Mouse (Mus musculus) limb, embryonic 14.5 days (tissue): ENCODE data around the gene Map2k6. TPM values are rescaled to one million over a fixed set of nuclear protein-coding genes. Genes with fewer than 3 reads are reported as not detected.
"Not testable (repeated sequence)": the region's sequence is repeated elsewhere in the genome, so short reads cannot be mapped to it uniquely, and the experiment has no call there.

ENCODE experiments used
- ATAC-seq: fragments of 200-750 bp; cut with Nextera tagmentation; 2 replicates; pipeline ENCODE4 v1.8.0; 2017; ENCODE audit warnings: low read depth, moderate number of reproducible peaks, moderate TSS enrichment; ENCODE audit not compliant: low FRiP score
- DNase-seq: peaks from one replicate; pipeline ENCODE4 v3.0.0-alpha.2; 2015; ENCODE audit warnings: low spot score
- H3K27ac ChIP-seq: fragments of 300-500 bp; sonication (generic); replicated peaks from 2 replicates; pipeline ENCODE4 v1.5.1; 2014; ENCODE audit warnings: low read depth, mild to moderate bottlenecking, low read length, moderate library complexity, mixed read lengths
- H3K27me3 ChIP-seq: fragments of 300-500 bp; sonication (generic); 2 replicates; pipeline ENCODE4 v1.6.1; 2014; ENCODE audit warnings: low read length, mixed read lengths; ENCODE audit not compliant: control insufficient read depth, insufficient read depth
- H3K36me3 ChIP-seq: fragments of 300-500 bp; sonication (generic); 2 replicates; pipeline ENCODE4 v1.6.1; 2014; ENCODE audit warnings: mild to moderate bottlenecking, low read length, moderate library complexity, mixed read lengths; ENCODE audit not compliant: control insufficient read depth, insufficient read depth
- H3K4me1 ChIP-seq: fragments of 300-500 bp; sonication (generic); 2 replicates; pipeline ENCODE4 v1.6.1; 2014; ENCODE audit warnings: antibody characterized with exemption, low read length, mixed read lengths; ENCODE audit not compliant: control insufficient read depth, insufficient read depth
- H3K4me2 ChIP-seq: fragments of 300-500 bp; sonication (generic); replicated peaks from 2 replicates; pipeline ENCODE4 v1.6.1; 2014; ENCODE audit warnings: low read depth, mild to moderate bottlenecking, low read length, moderate library complexity; ENCODE audit not compliant: severe bottlenecking
- H3K4me3 ChIP-seq: fragments of 300-500 bp; sonication (generic); replicated peaks from 2 replicates; pipeline ENCODE4 v1.5.1; 2014; ENCODE audit warnings: low read length
- H3K9ac ChIP-seq: fragments of 300-500 bp; sonication (generic); 2 replicates; pipeline ENCODE4 v1.6.1; 2014; ENCODE audit warnings: mild to moderate bottlenecking, low read depth, low read length, moderate library complexity; ENCODE audit not compliant: severe bottlenecking
- H3K9me3 ChIP-seq: fragments of 300-500 bp; sonication (generic); 2 replicates; pipeline ENCODE4 v1.6.1; 2016; ENCODE audit warnings: low read length; ENCODE audit not compliant: control insufficient read depth
- POLR2A ChIP-seq: fragments of 200-500 bp; IDR thresholded peaks from 2 replicates; pipeline ENCODE4 v1.8.0; 2012; ENCODE audit warnings: inconsistent platforms, mild to moderate bottlenecking, moderate library complexity, borderline replicate concordance; ENCODE audit not compliant: insufficient read depth, insufficient read length; ENCODE audit errors: extremely low read depth
- WGBS: fragments of 180-500 bp; shearing (Covaris S2); extraction: QIAGEN DNeasy Blood & Tissue Kit; methylation state at CpG from one replicate; pipeline ENCODE4 v1.1.7; 2014; 5-methylcytosine and 5-hydroxymethylcytosine counted together
- polyA plus RNA-seq, 2 experiments: library from polyadenylated mRNA; depleted of rRNA in 1 of 2; stranded (reverse) in 1 of 2; unstranded in 1 of 2; fragments of >200 nt; fragmentation: Nextera tagmentation in 1 of 2; extraction: Ambion mirVana in 1 of 2; gene quantifications; 2 replicates each; pipeline versions ENCODE4 v1.2.1 to v1.2.3; 2012 to 2014

Gene Map2k6
- polyA plus RNA-seq (2012; rRNA removed) (15.2 and 17.4 TPM in 2 replicates), polyA plus RNA-seq (2014; fragmentation: Nextera tagmentation; extraction: Ambion mirVana) (23.7 and 27.5 TPM in 2 replicates)

DNA sequence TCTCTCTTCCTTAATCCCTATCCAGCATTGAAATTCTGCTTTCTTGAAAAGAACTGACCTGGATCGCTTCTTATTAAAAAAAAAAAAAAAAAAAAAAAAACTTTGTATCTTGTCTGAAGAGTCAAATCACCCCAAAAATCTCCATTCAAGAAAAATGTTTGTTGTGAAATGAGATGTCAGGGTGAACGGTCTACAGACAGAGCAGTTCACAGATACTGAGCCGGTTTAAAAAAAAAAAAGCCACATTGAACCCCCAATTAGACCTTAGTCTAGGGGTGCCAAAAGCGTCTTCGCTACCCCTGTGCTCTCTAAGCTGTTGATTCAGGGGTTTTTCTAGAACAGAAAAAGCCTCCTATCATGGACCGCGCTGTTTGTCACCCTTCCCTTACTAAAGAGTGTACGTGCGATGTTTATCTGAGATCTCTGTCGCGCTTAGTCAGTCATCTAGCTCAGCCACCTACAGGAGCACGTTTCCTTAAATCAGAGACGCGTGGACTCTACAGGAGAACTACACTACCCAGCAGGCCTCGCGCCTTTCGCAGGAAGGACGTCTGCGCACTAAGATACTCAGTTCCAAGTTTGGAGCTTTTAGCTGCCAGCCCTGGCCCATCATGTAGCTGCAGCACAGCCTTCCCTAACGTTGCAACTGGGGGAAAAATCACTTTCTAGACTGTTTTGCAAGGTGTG is at the start of gene Map2k6:
TSS of gene Map2k6 (plus strand) at position 570 of the 687 bp plus-strand sequence.
- peak within 1 kb of the TSS; percentile 65 for H3K4me2 ChIP-seq
- H3K27ac ChIP-seq, result peak within 1 kb of the TSS; percentile 72; the same call in 1 of the 2 replicates
- no peaks in the 10 kb centered on the region for H3K36me3 ChIP-seq
- H3K4me1 ChIP-seq, result peaks cover 11% of the 10 kb centered on the region
- peak within 1 kb of the TSS; percentile 62 for H3K4me3 ChIP-seq
- peak within 1 kb of the TSS; percentile 60 for H3K9ac ChIP-seq
- 11% methylated on average over 20 of the region's 20 CpGs for WGBS
- peak; percentile 84; the same call in 1 of the 2 replicates for TF ChIP-seq POLR2A
- no peaks in the 10 kb centered on the region for H3K27me3 ChIP-seq
- ATAC-seq, result peak; percentile 94
- DNase-seq, result peak; percentile 93
- H3K9me3 ChIP-seq, result no peaks in the 10 kb centered on the region

DNA sequence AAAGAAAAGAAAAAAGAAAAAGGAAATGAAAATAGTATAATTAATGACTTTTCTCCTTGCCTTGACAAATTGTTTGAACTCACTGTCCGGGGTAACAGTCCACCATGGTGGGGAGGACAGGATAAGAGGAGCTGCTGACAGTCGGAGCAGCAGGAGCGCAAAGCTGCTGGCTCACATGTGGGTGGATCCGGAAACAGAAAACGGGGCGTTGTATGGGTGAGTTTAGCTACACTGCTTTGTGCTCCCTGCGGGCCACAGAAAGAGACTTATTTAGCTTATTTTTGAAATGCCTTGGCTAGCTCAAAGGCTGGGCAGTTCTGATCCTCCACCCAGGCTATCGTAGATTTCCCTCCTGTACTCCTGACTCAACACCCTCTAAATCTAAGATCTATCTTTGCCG is 44.7 kb upstream of the Map2k6 start:
- H3K4me2 ChIP-seq, result no peak overlapping the region
- no peaks in the 10 kb centered on the region for H3K9me3 ChIP-seq
- ATAC-seq, result no peak
- no peak overlapping the region for H3K27ac ChIP-seq
- no peaks in the 10 kb centered on the region for H3K36me3 ChIP-seq
- DNase-seq, result no peak
- H3K27me3 ChIP-seq, result no peaks in the 10 kb centered on the region
- H3K4me1 ChIP-seq, result no peaks in the 10 kb centered on the region
- 78% methylated on average over 9 of the region's 9 CpGs for WGBS
- no peak overlapping the region for H3K4me3 ChIP-seq
- no peak overlapping the region for H3K9ac ChIP-seq
- no peak for TF ChIP-seq POLR2A

DNA sequence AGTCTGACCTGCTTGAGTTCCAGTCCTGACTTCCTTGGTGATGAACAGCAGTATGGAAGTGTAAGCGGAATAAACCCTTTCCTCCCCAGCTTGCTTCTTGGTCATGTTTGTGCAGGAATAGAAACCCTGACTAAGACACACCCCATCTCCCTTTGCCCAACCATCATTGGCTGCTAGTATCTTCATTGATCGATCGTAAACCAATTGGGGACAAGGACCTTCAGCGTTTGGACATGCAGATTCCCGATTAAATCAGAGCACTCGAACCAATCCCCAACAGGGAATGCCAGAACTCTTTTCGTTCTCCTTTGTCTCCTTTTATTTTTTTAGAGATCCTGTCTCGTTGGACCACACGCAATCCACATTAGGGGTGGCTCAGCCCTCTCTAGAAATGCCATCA is 43.8 kb upstream of the Map2k6 start:
- H3K4me2 ChIP-seq, H3K27me3 ChIP-seq, H3K36me3 ChIP-seq, DNase-seq, H3K27ac ChIP-seq, ATAC-seq, H3K9ac ChIP-seq, H3K4me1 ChIP-seq, H3K9me3 ChIP-seq, H3K4me3 ChIP-seq: not testable (repeated sequence)
- 82% methylated on average over 9 of the region's 9 CpGs for WGBS

DNA sequence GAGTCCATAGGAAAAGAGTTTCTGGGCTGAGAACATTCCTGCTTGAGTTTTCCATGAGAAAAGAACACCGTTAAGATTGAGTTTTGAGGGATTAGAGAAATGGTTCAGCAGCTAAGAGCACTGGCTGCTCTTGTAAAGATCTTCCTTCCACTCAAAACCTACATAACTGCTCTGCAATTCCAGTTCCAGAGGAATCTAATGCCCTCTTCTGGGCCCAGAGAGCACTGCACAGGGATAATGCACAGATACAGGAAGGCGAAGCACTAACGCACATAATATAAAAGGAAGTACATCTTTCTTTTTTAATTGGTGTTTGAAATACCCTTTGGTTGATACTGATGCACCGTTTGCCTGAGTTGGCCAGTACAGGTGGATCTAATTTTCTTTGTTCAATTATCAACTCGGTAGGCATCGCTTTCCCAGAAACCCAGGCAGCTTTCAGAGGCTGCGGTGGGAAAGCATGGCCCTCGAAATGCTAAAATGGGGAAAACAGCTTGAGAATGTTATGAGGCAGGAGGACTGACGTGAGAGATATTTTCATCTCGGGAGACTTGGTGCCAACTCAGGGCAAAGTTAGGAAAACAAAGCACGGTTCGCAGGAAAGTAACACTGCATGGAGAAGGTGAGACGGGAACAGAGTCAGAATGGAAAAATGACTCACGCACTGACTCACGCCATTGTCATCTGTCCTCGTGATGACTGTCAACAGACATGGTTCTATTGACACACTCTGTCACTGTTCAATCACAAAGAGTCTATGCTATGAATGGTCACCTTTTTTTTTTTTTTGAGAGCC is 41.0 kb upstream of the Map2k6 start:
- Histone ChIP-seq H3K9ac (no peak overlapping the region), H3K4me3 (no peak overlapping the region), H3K9me3 (no peaks in the 10 kb centered on the region), H3K27me3 (no peaks in the 10 kb centered on the region), H3K27ac (no peak overlapping the region), H3K36me3 (no peaks in the 10 kb centered on the region), H3K4me2 (no peak overlapping the region), H3K4me1 (no peaks in the 10 kb centered on the region)
- no peak for TF ChIP-seq POLR2A
- no peak for DNase-seq
- 66% methylated on average over 16 of the region's 16 CpGs for WGBS
- no peak for ATAC-seq

DNA sequence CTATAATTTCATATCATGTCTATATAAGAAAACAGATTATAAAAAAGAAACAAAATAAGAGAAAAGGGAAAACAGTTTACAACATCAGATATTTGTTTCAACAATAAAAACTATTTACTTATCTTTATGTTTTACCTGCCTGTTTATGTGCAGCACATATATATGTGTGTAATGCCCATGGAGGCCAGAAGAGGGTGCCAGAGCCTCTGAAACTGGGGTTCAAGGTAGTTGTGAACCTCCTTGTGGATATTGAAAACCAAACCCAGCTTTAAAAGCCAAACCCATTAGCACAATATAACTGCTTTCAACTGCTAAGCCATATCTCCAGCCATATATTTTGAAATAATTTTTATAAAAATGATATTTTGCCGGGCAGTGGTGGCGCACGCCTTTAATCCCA is 33.9 kb upstream of the Map2k6 start:
- no peaks in the 10 kb centered on the region for H3K9me3 ChIP-seq
- H3K27ac ChIP-seq, result no peak overlapping the region
- H3K27me3 ChIP-seq, result no peaks in the 10 kb centered on the region
- no peak for TF ChIP-seq POLR2A
- no peaks in the 10 kb centered on the region for H3K36me3 ChIP-seq
- no peak overlapping the region for H3K4me2 ChIP-seq
- no peak overlapping the region for H3K4me3 ChIP-seq
- ATAC-seq (no peak), DNase-seq (no peak)
- peaks cover 5% of the 10 kb centered on the region; the same call in 1 of the 2 replicates for H3K4me1 ChIP-seq
- H3K9ac ChIP-seq, result no peak overlapping the region
- WGBS, result 82% methylated on average over 3 of the region's 3 CpGs
